Mouse (Mus musculus) B cell, adult (primary cell): ENCODE data around the gene Olfr630. TPM values are rescaled to one million over a fixed set of nuclear protein-coding genes. Genes with fewer than 3 reads are reported as not detected.

Source experiments
- total RNA-seq: library from RNA; stranded (reverse); gene quantifications from 4 replicates; pipeline ENCODE4 v1.2.4, GENCODE M21; 2023; ENCODE audit not compliant: inconsistent age

The Olfr630 gene
- total RNA-seq: not detected in 4 replicates

GRCm38 (mm10) chr7:103757233-103757632 is at the start of gene Olfr630:
Gene Olfr630, minus strand, starts transcription at chr7:103757333.

GRCm38 (mm10) chr7:103791721-103792120 is 34.6 kb upstream of the Olfr630 start, which contains the start of gene Olfr67:
Gene Olfr67, minus strand, starts transcription at chr7:103791821.

GRCm38 (mm10) chr7:103779598-103779997 is 22.5 kb upstream of the Olfr630 start, which contains the start of gene Olfr68:
Gene Olfr68, minus strand, starts transcription at chr7:103779698.

GRCm38 (mm10) chr7:103771494-103771893 is 14.4 kb upstream of the Olfr630 start, which contains the start of gene Olfr69:
Gene Olfr69, minus strand, starts transcription at chr7:103771594.

GRCm38 (mm10) chr7:103744843-103745242 is 12.3 kb downstream of the Olfr630 start, which contains the start of gene Olfr629:
Gene Olfr629, minus strand, starts transcription at chr7:103744943.

GRCm38 (mm10) chr7:103730074-103730473 is 27.1 kb downstream of the Olfr630 start, which contains the start of gene Olfr628:
Gene Olfr628, plus strand, starts transcription at chr7:103730374.

GRCm38 (mm10) chr7:103714371-103714770 is 42.8 kb downstream of the Olfr630 start, which contains the start of gene Olfr243:
Gene Olfr243, plus strand, starts transcription at chr7:103714671.

Other genes starting within 250 kb of the Olfr630 start
- not detected in 4 replicates for gene Olfr610, start 245.2 kb downstream of the Olfr630 start, total RNA-seq
- gene Olfr611, start 236.5 kb downstream of the Olfr630 start, total RNA-seq: not detected in 4 replicates
- not detected in 4 replicates for gene Olfr612, start 214.6 kb downstream of the Olfr630 start, total RNA-seq
- not detected in 4 replicates for gene Olfr613, start 209.3 kb downstream of the Olfr630 start, total RNA-seq
- not detected in 4 replicates for gene Olfr615, start 201.3 kb downstream of the Olfr630 start, total RNA-seq
- gene Olfr616, start 188.2 kb downstream of the Olfr630 start, total RNA-seq: not detected in 4 replicates
- gene Olfr617, start 184.3 kb downstream of the Olfr630 start, total RNA-seq: not detected in 4 replicates
- gene Olfr618, start 167.2 kb downstream of the Olfr630 start, total RNA-seq: not detected in 4 replicates
- not detected in 4 replicates for gene Olfr619, start 156.8 kb downstream of the Olfr630 start, total RNA-seq
- not detected in 4 replicates for gene Olfr620, start 144.8 kb downstream of the Olfr630 start, total RNA-seq
- not detected in 4 replicates for gene Olfr622, start 114.6 kb downstream of the Olfr630 start, total RNA-seq
- gene Olfr623, start 93.6 kb downstream of the Olfr630 start, total RNA-seq: not detected in 4 replicates
- not detected in 4 replicates for gene Olfr624, start 86.1 kb downstream of the Olfr630 start, total RNA-seq
- not detected in 4 replicates for gene Olfr625-ps1, start 74.6 kb downstream of the Olfr630 start, total RNA-seq
- gene Olfr243, start 42.7 kb downstream of the Olfr630 start, total RNA-seq: not detected in 4 replicates
- not detected in 4 replicates for gene Olfr628, start 27.0 kb downstream of the Olfr630 start, total RNA-seq
- not detected in 4 replicates for gene Olfr629, start 12.4 kb downstream of the Olfr630 start, total RNA-seq
- not detected in 4 replicates for gene Olfr69, start 14.3 kb upstream of the Olfr630 start, total RNA-seq
- gene Olfr68, start 22.4 kb upstream of the Olfr630 start, total RNA-seq: not detected in 4 replicates
- gene Olfr67, start 34.5 kb upstream of the Olfr630 start, total RNA-seq: not detected in 4 replicates
- 3.1 to 9.5 TPM (median 3.9 TPM) in 4 replicates for gene Hbb-bt, start 56.7 kb upstream of the Olfr630 start, total RNA-seq
- 5.7 to 29.6 TPM (median 17.0 TPM) in 4 replicates for gene Hbb-bs, start 70.8 kb upstream of the Olfr630 start, total RNA-seq
- not detected in 4 replicates for gene Hbb-bh2, start 83.2 kb upstream of the Olfr630 start, total RNA-seq
- gene Hbb-bh1, start 85.8 kb upstream of the Olfr630 start, total RNA-seq: 0.94 TPM in 1 of 4 replicates, not detected in the others
- not detected in 4 replicates for gene Hbb-y, start 95.9 kb upstream of the Olfr630 start, total RNA-seq
- gene Olfr66, start 128.9 kb upstream of the Olfr630 start, total RNA-seq: not detected in 4 replicates
- not detected in 4 replicates for gene Olfr64, start 137.2 kb upstream of the Olfr630 start, total RNA-seq
- gene Olfr65, start 146.2 kb upstream of the Olfr630 start, total RNA-seq: not detected in 4 replicates
- not detected in 4 replicates for gene Olfr631, start 171.5 kb upstream of the Olfr630 start, total RNA-seq
- gene Olfr632, start 177.0 kb upstream of the Olfr630 start, total RNA-seq: not detected in 4 replicates
- not detected in 4 replicates for gene Olfr633, start 187.1 kb upstream of the Olfr630 start, total RNA-seq
- not detected in 4 replicates for gene Olfr635, start 213.8 kb upstream of the Olfr630 start, total RNA-seq
- gene Olfr638, start 241.4 kb upstream of the Olfr630 start, total RNA-seq: not detected in 4 replicates